Mouse (Mus musculus) forebrain, embryonic 15.5 days (tissue): ENCODE measurements around the gene Lrrc49. TPM values are rescaled to one million over a fixed set of nuclear protein-coding genes. Genes with fewer than 3 reads are reported as not detected.

ENCODE experiments used
- ATAC-seq: fragments of 200-750 bp; cut with Nextera tagmentation; replicated peaks from 2 replicates; pipeline ENCODE4 v1.8.0; 2017; ENCODE audit warnings: mild to moderate bottlenecking, moderate TSS enrichment, moderate library complexity
- H3K27ac ChIP-seq: fragments of 300-500 bp; sonication (generic); replicated peaks from 2 replicates; pipeline ENCODE4 v1.5.1; 2015; ENCODE audit warnings: mild to moderate bottlenecking, inconsistent platforms
- H3K27me3 ChIP-seq: fragments of 300-500 bp; sonication (generic); 2 replicates; pipeline ENCODE4 v1.6.1; 2015; ENCODE audit warnings: inconsistent platforms
- H3K36me3 ChIP-seq: fragments of 300-500 bp; sonication (generic); 2 replicates; pipeline ENCODE4 v1.6.1; 2015; ENCODE audit warnings: mild to moderate bottlenecking, inconsistent platforms
- H3K4me1 ChIP-seq: fragments of 300-500 bp; sonication (generic); 2 replicates; pipeline ENCODE4 v1.6.1; 2015; ENCODE audit warnings: inconsistent platforms
- H3K4me2 ChIP-seq: fragments of 300-500 bp; sonication (generic); replicated peaks from 2 replicates; pipeline ENCODE4 v1.6.1; 2015; ENCODE audit warnings: mild to moderate bottlenecking, inconsistent platforms
- H3K4me3 ChIP-seq: fragments of 300-500 bp; sonication (generic); 2 replicates; pipeline ENCODE4 v1.5.1; 2015; ENCODE audit warnings: mild to moderate bottlenecking, inconsistent platforms
- H3K9ac ChIP-seq: fragments of 300-500 bp; sonication (generic); replicated peaks from 2 replicates; pipeline ENCODE4 v1.6.1; 2015; ENCODE audit warnings: mild to moderate bottlenecking, inconsistent platforms
- H3K9me3 ChIP-seq: fragments of 300-500 bp; sonication (generic); 2 replicates; pipeline ENCODE4 v1.6.1; 2016; ENCODE audit warnings: inconsistent platforms
- WGBS: fragments of 180-500 bp; shearing (Covaris S2); methylation state at CpG from one replicate; pipeline ENCODE4 v1.1.7; 2015; ENCODE audit warnings: mixed read lengths; 5-methylcytosine and 5-hydroxymethylcytosine counted together
- polyA plus RNA-seq: library from polyadenylated mRNA; unstranded; fragments of >200 nt; fragmentation: Nextera tagmentation; extraction: Ambion mirVana; gene quantifications from 2 replicates; pipeline ENCODE4 v1.2.1, GENCODE M21; 2015

Gene Lrrc49
- polyA plus RNA-seq, 1 experiment from 2014 or later: 69.5 TPM

DNA sequence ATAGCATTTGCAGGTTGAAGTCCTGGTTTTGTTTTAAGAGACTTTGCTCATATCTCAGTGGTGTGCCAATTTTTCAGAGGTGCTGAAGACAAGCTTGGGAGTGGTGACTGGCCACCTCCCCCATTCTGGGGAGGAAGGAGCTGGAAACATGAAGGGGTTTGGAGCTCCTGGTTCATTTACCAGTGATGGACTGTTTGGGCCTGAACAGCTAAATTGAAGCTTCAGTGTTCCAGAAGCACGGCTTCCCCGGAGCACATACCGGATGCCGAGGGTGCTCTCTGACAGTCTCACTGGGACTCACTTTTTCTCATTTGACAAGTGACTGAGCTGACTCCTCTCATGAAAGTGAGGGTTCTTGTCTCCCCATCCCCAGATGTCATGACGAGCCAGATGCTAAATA, 20.6 kb upstream of the Lrrc49 start:
- peaks cover 15% of the 10 kb centered on the region for H3K4me1 ChIP-seq
- no peaks in the 10 kb centered on the region for H3K9me3 ChIP-seq
- H3K4me2 ChIP-seq: no peak overlapping the region
- no peak overlapping the region for H3K27ac ChIP-seq
- no peak overlapping the region for H3K9ac ChIP-seq
- ATAC-seq: no peak
- H3K27me3 ChIP-seq: no peaks in the 10 kb centered on the region
- H3K4me3 ChIP-seq: no peak overlapping the region
- no peaks in the 10 kb centered on the region for H3K36me3 ChIP-seq
- WGBS: 90% methylated on average over 5 of the region's 5 CpGs

DNA sequence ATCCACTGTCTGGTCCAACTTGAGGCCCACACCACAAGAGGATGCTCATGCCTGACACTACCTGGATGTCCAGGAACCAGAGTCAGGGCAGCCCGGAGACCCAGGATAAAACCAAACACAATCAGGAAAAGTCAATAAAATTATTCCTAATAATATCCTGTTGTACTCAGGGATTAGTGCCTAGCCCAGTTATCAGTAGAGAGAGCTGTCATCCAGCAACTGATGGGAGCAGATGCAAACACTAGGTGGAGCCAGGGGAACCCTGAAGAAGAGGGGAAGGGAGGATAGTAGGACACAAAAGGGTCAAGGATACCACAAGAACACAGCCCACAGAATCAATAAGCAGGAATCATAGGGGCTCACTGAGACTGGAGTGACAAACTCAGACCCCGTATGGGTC, 19.6 kb upstream of the Lrrc49 start:
- H3K9me3 ChIP-seq: no peaks in the 10 kb centered on the region
- peaks cover 6% of the 10 kb centered on the region; the same call in 1 of the 2 replicates for H3K4me1 ChIP-seq
- 92% methylated on average over 2 of the region's 2 CpGs for WGBS
- no peak overlapping the region for H3K4me3 ChIP-seq
- ATAC-seq: no peak
- no peaks in the 10 kb centered on the region for H3K27me3 ChIP-seq
- no peaks in the 10 kb centered on the region for H3K36me3 ChIP-seq
- H3K4me2 ChIP-seq: no peak overlapping the region
- no peak overlapping the region for H3K27ac ChIP-seq
- no peak overlapping the region for H3K9ac ChIP-seq

DNA sequence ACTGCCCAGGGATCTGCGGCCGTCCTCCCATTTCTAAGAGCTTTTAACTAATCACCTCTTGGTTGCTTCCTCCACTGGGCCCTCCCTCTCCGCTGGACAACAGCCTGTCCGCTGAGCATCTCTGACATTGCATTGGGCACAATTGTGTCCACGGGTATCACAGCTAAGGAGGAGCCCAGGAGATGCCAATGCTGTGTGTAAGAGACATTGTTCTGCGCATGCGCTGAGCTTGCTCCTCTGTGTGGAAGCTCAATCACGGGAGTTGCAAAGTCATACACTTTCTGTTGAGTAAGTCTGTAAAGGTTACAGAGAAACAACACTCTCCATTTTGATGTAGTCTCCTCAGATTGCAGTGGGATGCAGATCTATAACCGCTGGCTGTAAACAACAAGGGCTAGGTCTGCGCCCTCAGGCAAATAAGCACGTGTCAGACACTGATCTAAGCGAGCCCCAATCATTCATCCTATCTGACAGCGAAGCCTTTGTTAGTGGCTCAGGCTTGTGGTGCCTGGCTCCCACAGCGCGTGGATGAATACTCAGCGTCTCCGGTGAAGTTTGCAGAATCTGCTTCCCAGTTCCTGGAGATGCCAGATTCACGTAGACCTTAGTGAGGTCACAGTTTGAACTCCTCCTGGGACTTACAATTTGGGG, 11.7 kb upstream of the Lrrc49 start:
- H3K4me2 ChIP-seq: no peak overlapping the region
- no peak for ATAC-seq
- WGBS: 63% methylated on average over 18 of the region's 18 CpGs

DNA sequence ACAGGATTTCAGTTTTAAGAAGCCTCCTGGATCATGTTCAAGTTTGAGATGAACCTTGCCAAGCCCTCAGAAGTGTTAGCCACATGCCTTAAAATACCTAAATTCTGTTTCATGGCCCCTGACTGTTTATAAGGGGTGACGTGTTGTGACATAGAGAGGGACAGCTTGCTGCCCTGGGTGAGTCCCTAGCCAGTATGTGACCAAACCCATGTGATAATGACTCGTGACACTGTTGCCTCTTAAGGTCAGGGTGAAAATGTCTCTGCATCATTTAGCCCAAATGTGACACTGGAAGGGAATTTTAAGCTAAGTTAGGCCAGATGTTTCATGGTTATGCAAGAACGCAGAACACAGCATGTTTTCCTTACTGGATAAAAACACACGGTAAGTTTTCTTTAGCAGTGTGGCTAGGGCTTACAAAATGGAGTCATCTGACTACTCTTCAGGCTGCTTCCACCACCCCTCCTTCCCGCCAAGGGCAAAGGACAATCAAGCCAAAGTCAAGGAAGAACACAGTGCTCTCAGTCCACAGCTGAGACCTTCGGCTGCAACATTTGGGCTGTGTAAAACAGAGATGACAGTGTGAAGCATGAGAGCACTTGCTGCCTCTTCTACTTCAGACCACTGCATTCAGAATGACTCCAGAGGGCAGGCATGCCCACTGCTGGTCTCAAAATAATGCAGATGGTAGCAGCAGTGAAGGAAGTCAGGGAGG, 8.5 kb upstream of the Lrrc49 start:
- H3K4me1 ChIP-seq: no peaks in the 10 kb centered on the region
- no peaks in the 10 kb centered on the region for H3K9me3 ChIP-seq
- no peak overlapping the region for H3K27ac ChIP-seq
- H3K9ac ChIP-seq: no peak overlapping the region
- no peaks in the 10 kb centered on the region for H3K27me3 ChIP-seq
- WGBS: 82% methylated on average over 6 of the region's 6 CpGs
- no peak overlapping the region for H3K4me2 ChIP-seq
- no peak for ATAC-seq
- H3K4me3 ChIP-seq: no peak overlapping the region
- H3K36me3 ChIP-seq: no peaks in the 10 kb centered on the region

More for the DNA sequence above, 11.7 kb upstream of the Lrrc49 start:
- no peak overlapping the region for H3K27ac ChIP-seq
- no peak overlapping the region for H3K4me3 ChIP-seq
- no peaks in the 10 kb centered on the region for H3K36me3 ChIP-seq
- no peak overlapping the region for H3K9ac ChIP-seq
- no peaks in the 10 kb centered on the region for H3K4me1 ChIP-seq
- H3K9me3 ChIP-seq: no peaks in the 10 kb centered on the region
- no peaks in the 10 kb centered on the region for H3K27me3 ChIP-seq

DNA sequence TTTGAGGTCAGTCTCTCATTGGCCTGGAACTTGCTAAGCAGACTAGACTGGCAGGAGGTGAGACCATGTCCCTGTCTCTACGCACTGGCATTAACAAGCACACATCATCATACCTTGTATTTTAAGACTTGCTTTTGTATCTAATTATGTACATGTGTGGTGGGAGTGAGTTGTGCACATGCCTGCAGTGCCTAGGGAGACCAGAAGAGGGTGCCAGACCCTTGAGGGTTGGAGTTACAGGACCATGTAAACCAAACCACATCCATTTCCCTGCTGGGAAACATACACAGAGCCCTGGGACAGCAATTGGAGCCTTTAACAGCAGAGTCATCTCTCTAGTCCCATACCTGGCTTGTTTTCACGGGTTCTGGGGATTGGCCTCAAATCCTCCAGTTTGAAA, 6.0 kb upstream of the Lrrc49 start:
- Histone ChIP-seq H3K4me3 (no peak overlapping the region), H3K27me3 (no peaks in the 10 kb centered on the region), H3K36me3 (no peaks in the 10 kb centered on the region), H3K4me2 (no peak overlapping the region), H3K9me3 (no peaks in the 10 kb centered on the region), H3K27ac (no peak overlapping the region), H3K9ac (no peak overlapping the region), H3K4me1 (no peaks in the 10 kb centered on the region)
- WGBS: 68% methylated on average over 2 of the region's 2 CpGs
- no peak for ATAC-seq

DNA sequence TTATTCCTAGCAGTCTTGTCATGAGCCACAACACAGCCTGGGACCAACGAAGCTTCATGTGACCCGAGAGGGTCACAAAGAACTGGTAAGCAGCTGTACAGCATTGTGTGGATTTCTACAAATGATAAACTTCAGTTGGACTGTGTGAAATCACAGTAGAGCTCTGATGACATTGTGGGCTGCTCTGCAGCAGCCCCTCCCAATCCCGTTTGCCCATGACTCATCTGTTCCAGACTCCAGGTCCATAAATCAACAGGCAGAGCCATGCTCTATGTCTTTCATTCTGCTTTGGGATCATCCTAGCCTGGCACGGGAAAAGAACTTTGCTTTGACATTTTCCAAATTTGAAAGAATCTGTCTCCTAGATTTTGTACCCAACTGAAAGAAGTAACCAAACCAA, 4.7 kb upstream of the Lrrc49 start:
- H3K9me3 ChIP-seq: no peaks in the 10 kb centered on the region
- H3K4me3 ChIP-seq: no peak overlapping the region
- 0 out of 2 replicates have a peak, but pooled peaks cover 7% of the 10 kb centered on the region for H3K4me1 ChIP-seq
- H3K4me2 ChIP-seq: no peak overlapping the region
- 73% methylated on average over 4 of the region's 4 CpGs for WGBS
- no peak for ATAC-seq
- H3K27ac ChIP-seq: no peak overlapping the region
- H3K27me3 ChIP-seq: no peaks in the 10 kb centered on the region
- no peaks in the 10 kb centered on the region for H3K36me3 ChIP-seq
- no peak overlapping the region for H3K9ac ChIP-seq

- ATAC-seq: peak; percentile 79
- Histone ChIP-seq H3K27me3 (no peaks in the 10 kb centered on the region), H3K4me3 (peak overlapping the region; percentile 61), H3K9ac (peak overlapping the region; percentile 68), H3K4me1 (peaks cover 25% of the 10 kb centered on the region), H3K36me3 (peaks cover 21% of the 10 kb centered on the region), H3K27ac (peak overlapping the region; percentile 99), H3K9me3 (no peaks in the 10 kb centered on the region), H3K4me2 (peak overlapping the region; percentile 56)
- WGBS: under 1% methylated on average over 7 of the region's 7 CpGs
These were observed 543 bp downstream of the Lrrc49 start for GRCm38 (mm10) chr9:60687415-60687814.

- no peak overlapping the region for H3K4me3 ChIP-seq
- 96% methylated on average over 4 of the region's 4 CpGs for WGBS
- peaks cover 51% of the 10 kb centered on the region for H3K36me3 ChIP-seq
These were observed 5.2 kb downstream of the Lrrc49 start for GRCm38 (mm10) chr9:60682753-60683152.

DNA sequence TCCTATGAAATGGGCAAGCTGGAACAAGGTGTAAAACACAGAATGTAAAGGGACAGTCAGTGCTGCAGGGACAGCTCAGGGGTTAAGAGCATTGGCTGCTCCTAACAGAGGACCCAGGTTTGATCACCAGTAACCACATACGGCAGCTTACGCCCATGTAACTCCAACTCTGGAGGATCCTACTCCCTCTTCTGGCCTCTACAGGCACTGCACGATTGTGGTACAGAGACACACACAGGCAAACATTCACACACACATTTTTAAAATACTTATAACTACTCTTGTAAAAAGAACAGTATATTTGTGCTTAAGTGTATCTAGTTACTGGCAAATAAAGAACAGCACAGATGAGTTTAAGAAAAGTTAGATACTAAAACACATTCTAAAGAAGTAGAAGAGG, 7.0 kb downstream of the Lrrc49 start:
- H3K36me3 ChIP-seq: peaks cover 65% of the 10 kb centered on the region
- H3K9me3 ChIP-seq: no peaks in the 10 kb centered on the region
- H3K27me3 ChIP-seq: no peaks in the 10 kb centered on the region
- 92% methylated on average over 3 of the region's 3 CpGs for WGBS
- no peak overlapping the region for H3K9ac ChIP-seq
- H3K4me2 ChIP-seq: no peak overlapping the region
- peaks cover 12% of the 10 kb centered on the region for H3K4me1 ChIP-seq
- ATAC-seq: no peak
- H3K4me3 ChIP-seq: no peak overlapping the region
- no peak overlapping the region for H3K27ac ChIP-seq

More at GRCm38 (mm10) chr9:60682753-60683152, 5.2 kb downstream of the Lrrc49 start:
- Histone ChIP-seq H3K27me3 (no peaks in the 10 kb centered on the region), H3K27ac (no peak overlapping the region), H3K4me2 (no peak overlapping the region), H3K9ac (no peak overlapping the region), H3K9me3 (no peaks in the 10 kb centered on the region), H3K4me1 (peaks cover 18% of the 10 kb centered on the region)
- no peak for ATAC-seq

DNA sequence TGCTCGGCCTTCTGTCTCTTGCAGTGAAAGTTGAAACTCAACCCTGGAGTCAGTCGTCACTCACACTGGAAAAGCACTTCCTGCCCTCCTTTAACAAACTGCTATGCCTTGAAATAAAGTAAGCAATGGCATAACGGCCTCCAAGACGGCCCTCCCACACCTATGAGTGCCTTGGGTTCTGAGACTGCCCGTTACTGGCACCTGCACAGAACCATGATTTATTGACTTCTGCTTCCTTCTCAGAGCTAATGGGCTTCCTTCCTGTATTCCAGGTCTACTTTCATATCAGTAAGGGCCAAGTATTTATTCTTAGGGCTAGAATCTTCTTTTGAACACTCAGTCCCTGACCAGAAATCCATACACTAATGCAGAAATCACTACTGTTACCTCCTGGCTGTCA, 9.0 kb downstream of the Lrrc49 start:
- Histone ChIP-seq H3K4me3 (no peak overlapping the region), H3K9ac (no peak overlapping the region), H3K4me1 (0 out of 2 replicates have a peak, but pooled peaks cover under 1% of the 10 kb centered on the region), H3K9me3 (no peaks in the 10 kb centered on the region), H3K27ac (no peak overlapping the region), H3K4me2 (no peak overlapping the region), H3K36me3 (peaks cover 70% of the 10 kb centered on the region), H3K27me3 (no peaks in the 10 kb centered on the region)
- WGBS: 84% methylated on average over 5 of the region's 5 CpGs
- ATAC-seq: no peak

DNA sequence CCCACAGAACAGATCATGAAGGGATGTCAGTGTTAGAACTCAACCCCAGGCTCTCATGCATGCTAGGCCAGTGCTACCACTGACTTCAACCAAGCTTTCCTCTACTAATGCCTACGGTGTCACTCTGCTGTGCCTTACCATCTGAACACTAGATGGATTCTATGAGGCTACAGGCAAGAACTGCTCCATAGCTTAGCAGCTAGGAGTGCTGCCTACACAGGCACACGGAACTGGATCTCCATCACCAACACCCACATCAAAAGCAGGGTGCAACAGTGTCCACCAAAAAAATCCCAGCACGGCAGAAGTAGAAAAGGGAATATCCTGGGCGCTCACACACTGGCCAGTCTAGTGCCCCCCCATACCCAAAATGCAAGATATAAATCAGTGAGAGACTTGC, 11.5 kb downstream of the Lrrc49 start:
- 94% methylated on average over 4 of the region's 4 CpGs for WGBS
- no peaks in the 10 kb centered on the region for H3K9me3 ChIP-seq
- no peak overlapping the region for H3K27ac ChIP-seq
- no peak overlapping the region for H3K9ac ChIP-seq
- no peaks in the 10 kb centered on the region for H3K4me1 ChIP-seq
- no peak overlapping the region for H3K4me3 ChIP-seq
- H3K27me3 ChIP-seq: no peaks in the 10 kb centered on the region
- no peak for ATAC-seq
- H3K4me2 ChIP-seq: no peak overlapping the region
- H3K36me3 ChIP-seq: peaks cover 71% of the 10 kb centered on the region

DNA sequence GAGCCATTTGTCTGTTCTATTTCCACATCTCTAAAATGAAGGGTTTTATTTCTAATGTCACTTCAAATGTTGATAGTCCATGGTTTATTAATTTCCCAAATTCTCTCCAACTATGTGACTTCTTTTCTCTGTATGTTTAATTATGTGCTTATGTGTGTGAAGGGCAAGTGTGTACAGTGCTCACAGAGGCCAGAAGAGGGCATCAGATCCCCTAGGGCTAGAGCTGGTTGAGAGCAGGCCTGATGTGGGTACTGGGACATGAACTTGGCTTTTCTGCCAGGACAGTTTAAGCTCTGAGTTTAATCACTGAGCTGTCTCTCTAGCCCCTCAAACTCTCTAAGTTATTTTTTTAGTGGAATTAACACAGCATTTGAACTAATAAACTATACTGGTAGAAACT, 13.2 kb downstream of the Lrrc49 start:
- H3K27ac ChIP-seq: no peak overlapping the region
- no peak overlapping the region for H3K4me2 ChIP-seq
- H3K4me3 ChIP-seq: no peak overlapping the region
- no peak for ATAC-seq
- no peaks in the 10 kb centered on the region for H3K27me3 ChIP-seq
- H3K4me1 ChIP-seq: no peaks in the 10 kb centered on the region
- no peak overlapping the region for H3K9ac ChIP-seq
- no peaks in the 10 kb centered on the region for H3K9me3 ChIP-seq
- H3K36me3 ChIP-seq: peaks cover 74% of the 10 kb centered on the region

DNA sequence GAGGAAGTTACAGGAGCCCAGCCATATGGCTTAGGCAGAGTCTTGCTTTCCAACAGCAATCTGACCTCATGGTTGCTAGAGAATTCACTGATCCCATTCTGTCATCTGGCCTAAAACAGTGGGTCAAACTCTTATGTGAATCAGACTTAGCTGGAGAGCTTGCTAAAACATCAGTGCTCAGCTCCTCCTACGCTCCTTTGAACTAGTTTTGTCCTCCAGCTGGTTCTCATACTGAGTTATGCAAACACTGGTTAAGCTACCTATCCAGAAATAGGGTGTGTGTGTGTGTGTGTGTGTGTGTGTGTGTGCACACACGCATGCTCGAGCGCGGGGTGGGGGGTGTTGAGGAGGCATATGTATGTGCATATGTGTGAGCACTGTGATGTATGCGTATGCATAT, 15.4 kb downstream of the Lrrc49 start:
- H3K9me3 ChIP-seq: no peaks in the 10 kb centered on the region
- 94% methylated on average over 6 of the region's 6 CpGs for WGBS
- H3K4me2 ChIP-seq: no peak overlapping the region
- H3K27me3 ChIP-seq: no peaks in the 10 kb centered on the region
- no peak overlapping the region for H3K4me3 ChIP-seq
- H3K4me1 ChIP-seq: no peaks in the 10 kb centered on the region
- H3K9ac ChIP-seq: no peak overlapping the region
- ATAC-seq: no peak
- no peak overlapping the region for H3K27ac ChIP-seq
- peaks cover 73% of the 10 kb centered on the region for H3K36me3 ChIP-seq
